Mouse (Mus musculus) cerebellum, postnatal 14 days (tissue): ENCODE measurements around the gene Nt5dc1.
"Not testable (repeated sequence)": the region's sequence is repeated elsewhere in the genome, so short reads cannot be mapped to it uniquely, and the experiment has no call there.

Experiments
- DNase-seq, 2 experiments: peaks; one replicate each; pipeline ENCODE4 v3.0.0; 2021; ENCODE audit warnings: mixed read lengths in 2 of 2

Nt5dc1 gene

DNA sequence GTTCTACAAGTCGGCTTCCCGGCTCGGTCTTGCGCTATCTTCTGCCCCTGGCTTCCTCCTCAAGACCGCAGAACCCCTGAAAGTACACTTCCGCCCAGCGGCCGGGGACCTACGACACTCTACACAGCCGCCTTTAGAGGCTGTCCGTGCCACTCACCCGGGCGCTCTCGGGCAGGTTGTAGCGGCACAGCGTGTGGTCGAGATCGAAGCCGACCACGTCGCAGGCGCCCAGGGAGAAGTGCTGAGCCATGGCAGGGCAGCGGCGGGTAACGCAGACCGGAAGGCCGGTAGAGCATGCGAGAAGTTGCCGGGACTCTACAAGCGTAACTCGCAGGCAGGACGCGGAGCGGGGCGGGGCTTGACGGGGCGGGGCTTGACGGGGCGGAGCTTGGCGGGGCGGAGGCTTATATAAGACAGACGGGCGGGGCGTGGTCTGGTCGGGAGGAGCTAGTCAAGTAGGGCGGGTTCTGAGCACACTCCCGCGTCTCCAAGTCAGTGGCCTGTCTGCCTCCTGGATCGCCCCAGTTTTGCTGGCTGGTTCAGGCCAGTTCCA lies at the start of gene Nt5dc1:
TSS of gene Nt5dc1 (minus strand) at position 349 of the 553 bp plus-strand sequence.
- DNase-seq: peak; percentile 93 to 95

DNA sequence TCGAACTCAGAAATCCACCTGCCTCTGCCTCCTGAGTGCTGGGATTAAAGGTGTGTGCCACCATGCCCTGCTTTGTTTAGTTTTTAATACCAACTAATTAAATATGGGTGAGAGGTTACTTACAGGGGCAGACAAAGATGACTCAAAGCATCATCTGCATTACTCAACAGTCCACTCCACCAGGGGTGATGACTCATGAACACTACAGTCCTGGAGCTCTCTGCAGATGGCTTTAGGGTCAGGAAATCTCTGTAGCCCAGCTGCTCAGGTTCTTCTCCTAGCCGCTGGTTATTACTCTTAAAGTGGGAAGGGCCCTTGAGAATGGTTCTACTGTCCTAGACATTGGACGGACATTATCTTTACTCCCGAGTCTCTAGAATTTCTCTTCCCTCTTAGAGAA lies 46.0 kb upstream of the Nt5dc1 start:
- DNase-seq: no peak

DNA sequence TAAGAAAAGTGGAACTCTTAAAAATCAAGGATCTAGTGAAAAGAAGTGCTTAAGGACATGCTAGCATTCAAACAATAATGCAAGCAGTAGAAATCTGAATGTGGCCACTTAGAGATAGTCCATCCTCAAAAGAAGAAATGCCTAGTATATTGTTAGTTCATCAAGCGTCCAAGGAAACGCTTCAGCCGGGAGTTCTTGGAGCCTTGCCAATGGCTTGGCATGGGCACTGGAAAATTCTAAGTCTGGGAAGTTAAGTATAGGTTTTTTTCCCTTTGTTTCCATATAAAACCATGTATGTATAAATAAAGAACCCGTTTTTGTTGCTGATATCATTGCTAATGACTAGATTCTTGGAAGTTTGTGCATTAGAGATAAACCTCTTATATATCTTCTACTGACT lies 43.1 kb upstream of the Nt5dc1 start:
- DNase-seq: peak; percentile 35 to 40

DNA sequence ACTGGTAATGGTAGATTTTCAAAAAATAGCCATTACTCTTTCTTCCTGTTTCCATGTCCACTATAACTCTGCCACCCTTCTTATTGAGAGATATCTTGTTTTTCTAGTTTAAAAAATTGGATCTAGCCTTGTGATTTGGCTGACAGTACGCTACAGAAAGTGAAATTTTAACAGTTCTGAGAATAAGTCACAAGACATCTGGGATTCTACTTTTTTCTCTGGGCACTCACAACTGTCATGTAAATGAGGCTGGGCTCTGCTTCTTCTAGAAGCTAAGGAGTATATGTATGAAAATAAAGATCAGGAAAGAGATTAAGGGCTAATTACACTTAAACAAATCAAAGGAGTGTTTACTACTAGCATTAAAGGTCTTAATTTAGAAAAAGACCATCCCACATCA lies 31.1 kb upstream of the Nt5dc1 start:
- no peak for DNase-seq

DNA sequence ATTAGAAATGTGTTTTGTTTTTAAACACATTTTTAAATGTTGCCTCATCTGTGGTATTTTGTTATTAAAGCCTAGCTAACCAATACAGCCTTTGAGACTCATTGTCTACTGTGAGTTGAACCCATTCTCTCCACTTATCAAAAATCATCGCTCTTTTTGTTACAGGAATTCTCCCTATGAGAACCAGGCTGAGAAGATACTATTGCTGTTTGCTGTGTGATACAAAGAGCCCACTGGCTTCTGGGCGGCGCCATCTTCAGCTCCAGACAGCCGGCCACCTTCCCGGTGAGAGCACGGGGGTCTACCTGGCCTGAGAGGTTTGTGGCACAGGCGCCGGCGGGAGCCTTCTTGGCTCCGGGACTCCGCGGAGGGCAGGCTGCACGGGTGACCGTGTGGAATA lies 15.8 kb upstream of the Nt5dc1 start:
- not testable (repeated sequence) for DNase-seq

DNA sequence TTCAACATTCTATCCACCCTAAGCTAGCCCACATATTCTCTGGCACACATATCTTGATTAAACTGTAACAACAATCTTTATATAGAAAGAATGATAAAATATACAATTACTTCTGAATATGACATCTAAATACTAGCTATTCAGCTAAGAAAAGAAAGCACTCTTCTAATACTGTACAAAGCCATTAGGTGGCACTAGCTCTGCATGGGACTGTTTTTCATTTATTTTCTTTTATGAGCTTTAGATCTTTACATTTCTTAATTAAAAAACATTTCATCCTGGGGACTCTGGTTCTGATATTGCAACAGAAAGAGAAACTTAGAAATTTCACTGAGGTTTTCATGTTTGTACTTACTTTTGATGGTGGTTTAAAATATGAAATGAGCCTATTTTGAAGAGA lies 13.4 kb upstream of the Nt5dc1 start:
- peak in 1 of 2 experiments; percentile 10 for DNase-seq

DNA sequence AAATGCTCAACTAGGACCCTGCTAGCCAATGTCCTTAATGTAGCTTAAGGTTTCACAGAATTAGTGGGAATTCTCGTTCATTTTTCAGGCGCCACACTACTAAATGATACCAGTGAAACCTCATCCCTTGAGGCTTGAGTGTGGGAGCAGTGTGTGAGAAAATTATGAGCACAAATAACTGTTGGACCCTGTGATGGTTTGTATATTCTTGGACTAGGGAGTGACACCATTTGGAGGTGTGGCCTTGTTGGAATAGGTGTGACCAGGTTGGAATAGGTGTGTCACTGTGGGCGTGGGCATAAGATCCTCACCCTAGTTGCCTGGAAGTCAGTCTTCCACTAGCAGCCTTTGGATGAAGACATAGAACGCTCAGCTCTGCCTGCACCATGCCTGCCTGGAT lies 442 bp upstream of the Nt5dc1 start:
- DNase-seq: not testable (repeated sequence)

DNA sequence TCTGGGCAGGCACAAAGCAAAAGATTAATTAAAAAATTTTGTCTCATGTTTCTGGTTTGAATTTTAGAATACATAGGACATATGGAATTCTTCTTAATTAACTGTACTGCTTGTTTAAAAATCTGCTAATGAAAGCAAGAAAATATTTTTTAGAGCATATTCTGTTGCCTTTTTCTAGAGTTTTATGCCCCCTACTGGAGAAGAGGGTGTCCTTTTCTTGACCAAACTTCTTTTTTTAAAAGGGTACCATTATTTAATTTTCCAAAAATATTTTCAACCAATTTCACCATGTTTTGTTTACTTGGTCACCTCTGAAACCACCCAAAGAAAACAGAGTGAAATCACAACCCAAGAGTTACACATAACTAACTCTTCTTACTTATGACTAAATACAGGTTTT lies 19.1 kb downstream of the Nt5dc1 start:
- DNase-seq: no peak

DNA sequence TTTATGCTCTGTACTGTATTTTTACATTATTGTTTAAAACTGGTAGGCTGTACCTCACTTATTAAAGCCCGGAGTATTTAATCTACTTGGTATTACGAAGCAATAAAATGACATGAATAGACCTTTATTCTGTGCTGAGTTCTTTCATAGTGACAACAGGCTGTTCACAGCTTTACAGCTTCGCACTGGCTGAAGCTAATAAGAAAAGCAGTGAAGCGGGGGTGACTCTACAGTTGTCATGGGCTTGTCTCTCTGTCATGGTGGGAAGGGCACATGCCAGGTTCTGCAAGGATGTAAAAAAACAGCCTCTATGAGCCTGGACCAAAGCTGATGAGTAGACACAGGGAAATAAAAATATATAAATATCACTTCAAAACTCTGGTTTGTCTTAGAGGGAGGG lies 21.4 kb downstream of the Nt5dc1 start:
- no peak for DNase-seq

DNA sequence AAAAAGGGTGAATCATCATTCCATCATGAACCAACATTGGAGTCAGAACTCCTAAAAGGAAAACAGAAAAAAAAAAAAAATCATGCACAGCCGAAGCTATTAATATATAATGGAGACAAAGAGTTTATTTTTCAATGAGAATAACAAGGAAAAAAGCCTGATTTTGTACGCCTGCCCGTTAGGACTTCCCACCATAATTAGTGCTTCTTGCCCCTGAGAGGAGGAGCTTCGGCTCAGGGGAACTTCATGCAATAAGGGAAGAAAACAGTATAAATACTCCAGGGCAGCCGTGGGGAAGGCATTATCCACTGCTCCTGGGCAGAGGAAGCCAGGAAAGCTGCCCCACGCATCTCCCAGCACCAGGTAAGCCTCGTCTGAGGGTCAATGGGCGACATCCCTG lies 28.7 kb downstream of the Nt5dc1 start, which contains the start of gene Col10a1:
TSS of gene Col10a1 (plus strand) at position 301 of the 400 bp plus-strand sequence.
- DNase-seq: no peak

DNA sequence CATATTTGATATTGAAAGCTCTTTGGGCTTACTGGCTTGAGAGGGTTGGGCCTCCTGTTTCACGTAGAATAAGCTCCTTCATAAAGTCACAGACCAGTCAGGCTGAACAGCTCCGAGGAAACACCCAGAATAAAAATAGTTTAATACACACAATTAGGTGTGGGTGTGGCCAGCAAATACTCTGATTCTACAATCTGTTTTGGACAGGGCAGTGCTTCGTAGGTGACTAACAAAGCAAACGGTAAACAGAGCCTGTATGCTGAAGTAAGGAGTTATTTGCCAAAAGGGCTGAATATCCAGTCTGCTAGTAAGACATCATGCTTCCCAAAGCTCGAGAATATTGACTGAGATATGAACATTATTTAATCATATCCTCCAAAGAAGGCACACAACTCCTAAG lies 32.7 kb downstream of the Nt5dc1 start:
- DNase-seq: no peak

DNA sequence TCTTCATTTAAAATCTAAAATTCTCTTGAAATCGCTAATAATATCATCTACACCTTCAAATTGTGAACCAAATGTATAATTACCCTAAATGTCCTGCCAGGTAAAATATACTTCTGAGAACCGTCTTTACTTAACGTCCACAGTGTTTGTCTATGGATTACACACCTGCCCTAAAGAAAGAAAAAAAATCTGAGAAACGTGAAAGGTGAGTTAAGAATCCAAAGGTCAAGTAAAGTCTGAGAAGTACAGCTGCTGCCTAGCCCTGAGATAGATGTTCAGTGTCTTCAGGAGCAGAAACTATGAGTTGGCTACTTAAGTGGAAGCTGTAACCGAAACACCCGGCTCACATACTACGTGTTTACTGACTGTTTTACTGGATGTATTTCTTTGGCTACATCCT lies 45.0 kb downstream of the Nt5dc1 start:
- no peak for DNase-seq

DNA sequence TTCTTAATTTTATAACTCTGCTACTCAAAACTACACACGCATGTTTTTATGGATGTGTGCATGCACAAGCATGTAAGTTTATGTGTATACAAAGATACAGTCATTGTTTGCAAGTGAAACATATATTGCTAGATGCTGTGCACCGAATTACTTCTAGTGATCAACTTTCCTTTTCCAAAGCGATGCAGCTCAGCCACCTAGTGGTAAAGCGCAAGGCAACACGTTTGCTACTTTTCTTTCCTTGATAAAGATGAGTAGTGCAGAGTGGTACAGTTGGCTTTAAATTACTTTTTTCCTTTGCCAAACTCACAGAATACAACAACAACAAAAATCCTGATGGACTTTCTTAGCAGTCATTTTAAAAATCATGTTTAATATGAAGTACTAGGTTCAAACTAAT lies 50.2 kb downstream of the Nt5dc1 start:
- no peak for DNase-seq

DNA sequence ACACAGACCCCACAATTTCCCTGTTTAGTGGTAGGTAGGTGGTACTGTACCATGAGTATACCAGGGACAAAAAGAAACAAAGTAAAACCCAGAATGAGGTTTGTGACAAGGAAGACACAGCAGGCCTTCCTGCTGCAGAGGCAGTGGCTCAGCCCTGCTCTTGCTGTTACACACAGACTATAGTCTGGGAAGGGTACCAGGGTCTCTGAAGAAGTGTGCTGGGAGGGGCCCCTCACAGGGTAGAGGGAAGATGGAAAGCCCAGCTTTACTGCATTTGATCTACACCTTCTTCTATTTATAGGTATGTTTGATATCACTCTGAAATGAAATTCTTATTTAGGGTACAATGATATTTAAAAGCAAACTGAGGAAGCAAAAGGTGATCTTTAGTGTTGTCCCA lies 54.6 kb downstream of the Nt5dc1 start:
- DNase-seq: peak; percentile 52 to 54

DNA sequence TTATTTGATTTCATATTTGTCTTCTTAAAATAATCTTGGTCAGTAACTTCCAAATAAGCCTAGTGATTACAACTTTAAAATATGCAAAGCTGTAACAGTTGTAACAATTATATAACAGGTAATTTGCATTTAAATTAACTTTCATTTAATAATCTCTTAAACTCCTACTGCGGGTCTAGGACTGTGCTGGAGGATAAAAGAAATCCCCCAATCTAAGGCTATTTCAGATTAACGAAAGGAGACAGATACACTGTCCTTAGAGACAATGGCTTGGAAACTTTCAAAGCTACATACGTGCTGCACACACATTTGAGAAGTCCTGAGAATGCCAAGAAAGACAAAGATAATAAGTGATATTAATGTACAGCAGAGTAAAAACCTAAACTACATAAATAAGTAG lies 60.1 kb downstream of the Nt5dc1 start:
- DNase-seq: no peak

DNA sequence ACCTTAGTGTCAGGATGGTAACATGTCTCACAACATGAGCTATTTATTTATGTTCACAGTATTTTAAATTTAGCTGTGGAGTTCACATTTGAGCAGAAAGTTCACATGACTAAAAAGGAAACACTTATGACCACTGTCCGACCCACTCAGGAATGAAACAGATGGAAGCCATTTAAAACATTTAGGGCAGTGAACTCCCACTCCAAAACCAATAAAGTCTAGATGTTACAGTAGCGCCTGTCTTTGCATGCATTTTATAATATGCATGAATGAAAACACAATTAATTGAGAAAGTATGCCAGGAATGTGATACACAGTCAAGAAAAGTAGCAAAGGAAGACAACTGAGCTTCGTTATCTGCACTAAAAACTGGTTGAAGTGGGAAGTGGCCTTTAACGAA lies 66.2 kb downstream of the Nt5dc1 start:
- no peak for DNase-seq

DNA sequence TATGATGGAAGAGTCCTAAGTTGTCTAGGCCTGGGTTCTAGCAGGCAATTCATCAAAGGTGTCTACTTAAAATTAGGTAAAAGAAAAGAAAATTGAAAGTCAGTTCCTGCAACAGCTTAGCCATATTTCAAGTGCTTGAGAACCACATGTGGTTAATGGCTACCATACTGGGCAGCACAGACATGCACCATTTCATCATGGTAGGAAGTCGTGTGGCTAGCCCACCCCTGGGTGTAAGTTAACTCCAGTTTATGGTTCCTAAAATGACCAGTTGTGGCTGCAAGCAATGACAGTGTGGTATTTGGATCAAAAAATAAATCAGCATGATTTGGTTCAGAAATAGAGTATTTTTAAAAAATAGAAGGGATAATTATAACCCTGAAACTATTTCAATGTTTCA lies 76.5 kb downstream of the Nt5dc1 start:
- DNase-seq: no peak

DNA sequence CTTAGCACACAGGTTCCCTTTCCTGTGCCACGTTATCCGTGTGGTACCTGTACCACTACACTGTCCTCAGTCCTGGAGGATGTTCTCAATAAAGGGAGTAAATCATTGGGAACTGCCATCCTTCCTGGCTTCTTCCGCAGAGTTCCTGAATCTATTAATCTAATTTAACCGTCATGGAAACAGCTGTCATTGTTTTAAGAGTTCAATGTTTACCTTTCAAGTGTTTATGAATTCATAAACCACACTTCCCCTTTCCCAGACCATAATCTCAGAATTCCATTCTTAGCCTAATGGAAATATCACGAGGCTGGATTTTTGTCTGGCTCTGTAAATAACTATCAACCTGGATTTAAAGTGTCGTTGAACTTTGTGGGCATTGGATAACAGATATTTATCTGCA lies 77.3 kb downstream of the Nt5dc1 start:
- DNase-seq: no peak

DNA sequence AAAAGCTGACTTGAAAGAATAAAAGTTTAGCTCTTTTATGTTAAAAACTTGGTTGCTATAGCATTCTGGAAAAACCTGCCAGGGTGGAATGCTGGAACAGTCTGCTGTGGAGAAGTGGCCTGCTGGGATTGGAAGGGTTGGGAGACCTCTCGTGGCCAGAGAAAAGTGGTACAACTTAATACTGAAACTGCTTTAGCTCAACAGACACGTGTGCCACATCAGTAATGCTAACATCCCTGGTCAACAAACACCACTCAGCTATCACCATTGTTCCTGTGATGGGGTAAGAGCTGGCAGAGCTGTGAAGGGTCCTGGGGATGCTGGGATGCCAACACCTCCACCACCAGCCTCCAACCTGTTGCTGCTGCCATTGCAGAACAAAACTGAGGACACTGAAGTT lies 90.0 kb downstream of the Nt5dc1 start:
- peak; percentile 66 to 69 for DNase-seq

DNA sequence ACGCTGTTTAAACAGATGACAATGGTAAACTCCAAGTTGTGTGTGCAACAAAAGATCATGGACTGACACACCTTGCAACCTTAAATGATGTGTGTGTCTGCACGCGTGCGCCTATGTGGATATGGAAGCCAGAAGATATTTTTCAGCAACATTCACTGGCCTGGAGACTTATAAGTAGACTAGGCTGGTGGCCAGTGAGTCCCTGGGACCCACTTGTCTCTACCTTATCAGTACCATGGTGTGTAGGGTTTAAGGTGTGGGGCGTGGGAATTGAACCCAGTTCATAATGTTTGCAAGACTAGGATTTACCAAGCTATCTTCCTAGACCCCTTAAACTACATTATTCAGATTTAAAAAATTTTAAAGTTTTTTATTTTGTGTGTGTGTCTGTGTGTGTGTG lies 91.2 kb downstream of the Nt5dc1 start:
- DNase-seq: no peak

DNA sequence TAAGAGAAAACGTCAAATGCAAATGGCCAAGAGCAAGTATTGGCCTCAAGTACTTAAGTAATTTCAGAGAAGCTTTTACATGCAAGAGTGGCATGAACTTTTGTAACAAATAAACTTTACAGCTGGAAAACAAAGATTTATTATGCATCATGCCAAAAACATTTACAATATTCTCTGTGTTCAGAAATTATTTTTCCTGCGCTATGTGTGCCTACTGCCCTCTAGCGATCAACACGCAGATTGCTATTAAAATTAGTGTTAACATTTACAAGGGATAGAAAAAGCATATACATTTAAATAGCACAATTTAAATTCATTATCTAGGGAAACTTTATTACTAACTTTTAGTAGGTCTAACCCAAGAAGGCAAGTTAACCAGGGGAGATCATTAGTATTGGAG lies 91.7 kb downstream of the Nt5dc1 start:
- peak; percentile 16 to 43 for DNase-seq

DNA sequence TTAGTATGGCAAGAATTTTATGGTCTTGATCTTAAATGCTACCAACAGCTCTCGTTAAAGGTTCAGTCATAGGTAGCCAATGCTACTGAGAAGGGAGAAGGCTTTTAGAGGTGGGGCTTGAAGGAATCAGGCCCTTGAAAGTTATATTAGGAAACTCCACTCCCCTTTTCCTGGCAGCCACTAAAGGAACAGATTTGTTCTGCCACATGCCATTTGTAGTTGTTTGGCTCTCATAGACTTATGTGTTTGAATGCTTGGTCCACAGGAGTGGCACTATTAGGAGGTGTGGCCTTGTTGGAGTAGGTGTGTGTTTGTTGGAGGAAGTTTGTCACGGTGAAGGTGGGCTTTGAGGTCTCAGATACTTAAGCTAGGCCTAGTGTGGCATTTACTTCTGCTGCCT lies 97.5 kb downstream of the Nt5dc1 start:
- DNase-seq: no peak

DNA sequence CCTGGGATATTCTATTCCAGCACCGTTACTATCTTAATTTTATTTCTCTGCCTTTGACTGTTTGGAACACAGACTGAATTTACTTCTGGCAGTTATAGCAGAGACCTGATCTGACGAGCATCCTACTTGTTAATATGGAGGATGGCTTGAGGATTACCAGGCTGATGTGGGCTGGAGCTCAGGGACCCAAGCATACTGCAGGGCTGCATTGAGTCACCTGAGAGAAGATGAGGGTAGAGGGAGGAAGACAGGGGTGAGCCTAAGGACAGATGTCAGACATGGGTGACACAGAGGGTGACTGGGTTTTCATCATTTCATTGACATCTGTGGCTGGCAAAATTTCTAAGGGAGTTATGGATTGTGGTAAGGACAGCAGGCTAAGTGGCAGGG lies 101.1 kb downstream of the Nt5dc1 start:
- peak in 1 of 2 experiments; percentile 32 for DNase-seq

DNA sequence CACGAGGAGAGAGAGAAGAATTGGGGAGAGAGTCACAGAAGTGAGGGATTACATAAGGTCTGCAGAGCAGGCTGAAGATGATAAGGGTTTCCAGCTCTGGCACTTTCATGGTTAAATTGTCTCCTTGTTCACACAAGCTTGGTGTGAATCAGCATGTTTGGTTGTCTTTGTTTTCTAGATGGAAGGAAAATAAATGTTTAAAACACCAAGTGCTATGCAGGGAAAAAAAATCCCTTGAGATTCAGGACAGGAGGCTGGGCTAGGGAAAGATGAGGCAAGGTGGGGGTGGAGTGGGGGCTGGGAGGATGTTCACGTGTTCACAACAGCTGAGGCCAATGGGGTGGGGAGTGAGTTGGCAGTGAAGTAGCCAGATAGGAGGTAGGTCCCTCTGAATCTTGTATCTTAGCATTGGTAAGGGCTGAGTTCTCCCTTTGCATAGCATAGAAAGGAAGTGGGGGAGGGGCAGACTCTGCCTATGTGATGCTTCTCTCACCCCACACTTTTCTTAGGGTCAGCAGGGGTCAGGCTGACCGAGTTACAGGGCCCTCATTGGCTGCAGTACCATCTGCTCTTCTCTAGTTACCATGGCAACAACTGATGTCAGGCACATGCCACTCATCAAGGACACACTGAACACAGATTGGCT lies 101.7 kb downstream of the Nt5dc1 start:
- peak; percentile 89 to 92 for DNase-seq

DNA sequence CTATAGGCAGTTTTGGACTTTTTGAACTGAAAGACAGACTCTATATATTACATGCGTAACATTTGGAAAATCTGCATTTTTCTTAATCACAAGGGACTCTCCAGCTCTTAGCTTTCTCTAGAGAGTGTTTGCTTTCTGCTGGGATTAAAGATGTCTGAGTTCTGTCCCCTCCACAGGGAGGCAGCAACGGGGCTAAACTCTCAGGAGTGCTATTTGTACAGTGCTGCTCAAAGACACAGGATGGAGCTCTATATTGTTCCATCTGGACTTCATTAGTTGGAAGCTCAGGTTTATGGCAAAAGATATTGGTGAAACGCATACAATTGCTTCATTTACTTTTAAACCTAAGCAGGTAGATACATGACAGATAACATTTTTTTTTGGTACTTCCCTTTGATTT lies 105.8 kb downstream of the Nt5dc1 start:
- DNase-seq: no peak
